Mouse (Mus musculus): ENCODE results near the gene Plcg1. TPM values are rescaled to one million over a fixed set of nuclear protein-coding genes. Genes with fewer than 3 reads are reported as not detected.

Plcg1 gene
- polyA plus RNA-seq, 1 experiment from 2014 or later: 10.9 TPM

DNA sequence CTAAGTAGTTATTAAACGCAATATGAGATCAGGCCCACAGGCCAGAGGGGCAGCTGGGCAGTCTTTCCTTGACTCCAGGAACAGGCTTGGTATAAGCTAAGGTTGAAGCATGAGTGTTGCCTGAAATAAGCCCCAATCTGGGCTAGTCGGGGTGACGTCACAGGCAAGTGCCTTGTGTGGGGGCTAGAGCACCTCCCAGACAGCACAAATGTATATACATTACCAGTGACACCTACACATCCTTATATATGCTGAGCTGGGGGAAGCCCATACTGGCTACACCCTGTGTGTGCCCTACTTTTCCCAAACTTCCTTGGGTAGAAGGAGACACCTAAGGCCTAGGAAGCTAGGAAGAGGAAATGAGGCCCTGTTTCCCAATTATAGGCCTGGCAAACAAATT lies 2.1 kb upstream of the Plcg1 start:
- H3K27ac ChIP-seq (ENCODE audit: low read depth, low read length): no peak overlapping the region
- H3K4me2 ChIP-seq (replicated peaks; ENCODE audit: low read depth): no peak overlapping the region
- H3K36me3 ChIP-seq (ENCODE audit: control insufficient read depth, insufficient read depth): peaks cover 12% of the 10 kb centered on the region
- no peak for TF ChIP-seq CTCF (IDR thresholded peaks at IDR 0.05; ENCODE audit: low read depth)
- H3K4me1 ChIP-seq (replicated peaks; ENCODE audit: control insufficient read depth, insufficient read depth, low read length): peaks cover 8% of the 10 kb centered on the region
- no peak for ATAC-seq
- WGBS: 93% methylated on average over 3 of the region's 3 CpGs
- H3K27me3 ChIP-seq (replicated peaks; ENCODE audit: control insufficient read depth, insufficient read depth, low read length): no peaks in the 10 kb centered on the region
- no peak overlapping the region for H3K4me3 ChIP-seq (ENCODE audit: low read depth, low read length)
- no peak overlapping the region for H3K9ac ChIP-seq (ENCODE audit: low read depth, low read length)
- no peaks in the 10 kb centered on the region for H3K9me3 ChIP-seq (ENCODE audit: control insufficient read depth)

DNA sequence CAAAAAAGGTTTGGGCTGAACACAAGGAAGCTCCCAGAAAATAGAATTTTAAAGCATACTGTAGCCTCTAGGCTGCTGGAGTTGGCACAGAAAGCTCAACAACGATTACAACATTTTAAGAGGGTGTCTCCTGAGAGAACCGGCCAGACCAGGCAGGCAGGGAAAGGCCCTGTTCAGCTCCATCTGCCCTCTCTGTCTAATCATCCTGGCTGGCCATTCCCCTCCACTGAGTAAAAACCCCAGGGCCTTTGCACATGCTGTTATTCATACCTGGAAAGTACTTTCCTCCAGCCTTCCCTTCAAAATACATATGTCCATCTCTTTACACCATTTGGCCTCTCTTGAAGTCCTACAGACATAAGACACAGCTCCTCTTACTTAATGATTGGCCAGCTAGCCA lies 1.7 kb upstream of the Plcg1 start:
- H3K27ac ChIP-seq (ENCODE audit: low read depth, low read length): peak overlapping the region; percentile 3; the same call in 1 of the 2 replicates
- 66% methylated on average over 2 of the region's 2 CpGs for WGBS
- no peaks in the 10 kb centered on the region for H3K27me3 ChIP-seq (replicated peaks; ENCODE audit: control insufficient read depth, insufficient read depth, low read length)
- no peaks in the 10 kb centered on the region for H3K9me3 ChIP-seq (ENCODE audit: control insufficient read depth)
- TF ChIP-seq CTCF (IDR thresholded peaks at IDR 0.05; ENCODE audit: low read depth): no peak
- peaks cover 9% of the 10 kb centered on the region for H3K4me1 ChIP-seq (replicated peaks; ENCODE audit: control insufficient read depth, insufficient read depth, low read length)
- H3K4me3 ChIP-seq (ENCODE audit: low read depth, low read length): no peak overlapping the region
- H3K9ac ChIP-seq (ENCODE audit: low read depth, low read length): no peak overlapping the region
- no peak overlapping the region for H3K4me2 ChIP-seq (replicated peaks; ENCODE audit: low read depth)
- peaks cover 7% of the 10 kb centered on the region for H3K36me3 ChIP-seq (ENCODE audit: control insufficient read depth, insufficient read depth)
- ATAC-seq: no peak

DNA sequence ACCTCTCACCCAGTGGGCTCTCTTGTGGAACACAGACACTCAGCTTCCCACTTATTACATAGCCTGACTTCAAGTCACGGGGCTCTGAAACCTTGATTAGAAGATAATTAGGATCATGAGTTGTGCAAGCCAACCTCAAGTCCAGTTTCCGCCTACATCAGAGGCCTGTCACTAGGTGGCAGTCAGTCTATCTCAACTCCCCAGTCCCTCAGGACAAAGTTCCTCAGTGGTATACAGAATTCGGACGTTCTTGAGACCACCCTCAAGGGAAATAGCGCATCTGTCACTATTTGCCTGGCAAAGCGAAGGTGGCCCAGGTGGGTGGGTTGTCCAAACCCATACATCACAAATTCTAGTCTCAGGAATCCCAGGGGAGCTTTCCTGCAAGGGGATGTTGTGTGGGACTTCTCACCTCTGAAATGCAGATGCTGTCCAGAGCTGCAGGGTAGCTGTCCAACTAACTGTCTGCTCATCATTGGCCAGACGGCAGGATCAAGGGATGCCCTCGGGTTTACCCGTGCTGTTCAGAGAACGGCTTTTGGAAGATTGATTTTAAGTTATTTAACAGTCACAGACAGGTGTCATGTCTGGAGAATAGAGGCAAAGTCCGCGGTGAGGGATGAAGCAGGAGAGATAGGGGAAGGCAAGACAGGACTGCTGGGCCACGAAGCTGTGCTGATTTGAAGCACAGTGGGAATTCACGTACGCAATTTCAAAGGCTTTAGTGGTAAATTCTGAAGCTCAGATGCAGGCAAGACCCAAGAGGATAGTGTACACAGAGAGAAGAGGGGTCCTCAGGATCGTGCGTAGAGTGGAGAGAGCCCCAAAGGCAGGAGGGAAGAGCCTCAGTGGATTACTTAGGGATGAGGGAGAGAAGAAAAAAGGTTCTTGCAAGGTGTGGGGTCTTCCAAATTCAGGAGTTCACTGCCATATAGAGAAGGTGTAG lies 976 bp upstream of the Plcg1 start:
- peak overlapping the region; percentile 95 for H3K4me2 ChIP-seq (replicated peaks; ENCODE audit: low read depth)
- TF ChIP-seq CTCF (IDR thresholded peaks at IDR 0.05; ENCODE audit: low read depth): peak; percentile 78
- H3K9me3 ChIP-seq (ENCODE audit: control insufficient read depth): no peaks in the 10 kb centered on the region
- H3K4me1 ChIP-seq (replicated peaks; ENCODE audit: control insufficient read depth, insufficient read depth, low read length): peaks cover 12% of the 10 kb centered on the region
- peak overlapping the region; percentile 97 for H3K4me3 ChIP-seq (ENCODE audit: low read depth, low read length)
- H3K9ac ChIP-seq (ENCODE audit: low read depth, low read length): 0 out of 2 replicates have a peak overlapping the region, but pooled peaks have one; percentile 94
- WGBS: 13% methylated on average over 17 of the region's 17 CpGs
- peaks cover 6% of the 10 kb centered on the region for H3K36me3 ChIP-seq (ENCODE audit: control insufficient read depth, insufficient read depth)
- H3K27me3 ChIP-seq (replicated peaks; ENCODE audit: control insufficient read depth, insufficient read depth, low read length): no peaks in the 10 kb centered on the region
- peak overlapping the region; percentile 91 for H3K27ac ChIP-seq (ENCODE audit: low read depth, low read length)
- peak; percentile 48; the same call in 1 of the 2 replicates for ATAC-seq

DNA sequence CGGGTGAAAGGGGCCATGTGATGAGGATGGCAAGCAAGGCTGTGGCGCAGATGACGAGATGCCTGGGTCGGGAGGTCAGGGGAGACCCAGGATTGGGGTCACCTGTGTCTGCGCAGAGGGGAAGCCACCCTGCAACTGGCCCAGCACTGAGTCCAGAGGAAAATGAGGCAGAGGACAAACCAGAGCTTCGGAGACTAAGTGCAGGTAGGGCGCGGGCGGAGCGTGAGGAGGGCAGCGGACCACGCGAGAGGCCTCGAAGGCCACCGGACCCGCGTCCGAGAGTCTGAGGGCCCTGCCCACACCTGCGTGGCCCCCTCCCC lies 343 bp upstream of the Plcg1 start:
- peak overlapping the region; percentile 91 for H3K27ac ChIP-seq (ENCODE audit: low read depth, low read length)
- no peak for ATAC-seq

DNA sequence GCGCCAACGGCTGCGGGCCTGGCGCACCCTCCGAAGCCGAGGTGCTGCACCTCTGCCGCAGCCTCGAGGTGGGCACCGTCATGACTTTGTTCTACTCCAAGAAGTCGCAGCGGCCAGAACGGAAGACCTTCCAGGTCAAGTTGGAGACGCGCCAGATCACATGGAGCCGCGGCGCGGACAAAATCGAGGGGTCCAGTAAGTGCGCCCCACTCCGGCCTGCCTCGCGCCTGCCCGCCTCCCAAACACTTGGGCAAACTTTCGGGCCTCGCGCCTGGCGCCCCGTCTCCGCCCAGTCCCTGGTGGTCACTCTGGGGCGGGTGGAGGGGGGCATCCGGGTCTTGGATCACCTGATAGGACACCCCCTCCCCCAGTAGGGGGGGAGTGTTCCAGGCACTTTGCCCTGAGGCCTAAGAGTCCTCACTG lies 750 bp downstream of the Plcg1 start:
- 0 out of 2 replicates have a peak, but pooled peaks have one; percentile 7 for ATAC-seq
- Histone ChIP-seq H3K27ac (ENCODE audit: low read depth, low read length) (peak overlapping the region; percentile 91), H3K36me3 (ENCODE audit: control insufficient read depth, insufficient read depth) (0 out of 2 replicates have a peak, but pooled peaks cover 6% of the 10 kb centered on the region), H3K4me2 (replicated peaks; ENCODE audit: low read depth) (peak overlapping the region; percentile 95), H3K4me3 (ENCODE audit: low read depth, low read length) (peak overlapping the region; percentile 97), H3K9me3 (ENCODE audit: control insufficient read depth) (no peaks in the 10 kb centered on the region), H3K27me3 (replicated peaks; ENCODE audit: control insufficient read depth, insufficient read depth, low read length) (no peaks in the 10 kb centered on the region), H3K9ac (ENCODE audit: low read depth, low read length) (peak overlapping the region; percentile 94), H3K4me1 (replicated peaks; ENCODE audit: control insufficient read depth, insufficient read depth, low read length) (peaks cover 16% of the 10 kb centered on the region)
- WGBS: under 1% methylated on average over 32 of the region's 32 CpGs
- TF ChIP-seq CTCF (IDR thresholded peaks at IDR 0.05; ENCODE audit: low read depth): peak; percentile 32

More for the DNA sequence above, 343 bp upstream of the Plcg1 start:
- Histone ChIP-seq H3K9ac (ENCODE audit: low read depth, low read length) (peak overlapping the region; percentile 94), H3K9me3 (ENCODE audit: control insufficient read depth) (no peaks in the 10 kb centered on the region), H3K4me3 (ENCODE audit: low read depth, low read length) (peak overlapping the region; percentile 97), H3K36me3 (ENCODE audit: control insufficient read depth, insufficient read depth) (0 out of 2 replicates have a peak, but pooled peaks cover 3% of the 10 kb centered on the region), H3K4me1 (replicated peaks; ENCODE audit: control insufficient read depth, insufficient read depth, low read length) (peaks cover 12% of the 10 kb centered on the region), H3K27me3 (replicated peaks; ENCODE audit: control insufficient read depth, insufficient read depth, low read length) (no peaks in the 10 kb centered on the region), H3K4me2 (replicated peaks; ENCODE audit: low read depth) (peak overlapping the region; percentile 95)
- no peak for TF ChIP-seq CTCF (IDR thresholded peaks at IDR 0.05; ENCODE audit: low read depth)
- 3% methylated on average over 19 of the region's 19 CpGs for WGBS

DNA sequence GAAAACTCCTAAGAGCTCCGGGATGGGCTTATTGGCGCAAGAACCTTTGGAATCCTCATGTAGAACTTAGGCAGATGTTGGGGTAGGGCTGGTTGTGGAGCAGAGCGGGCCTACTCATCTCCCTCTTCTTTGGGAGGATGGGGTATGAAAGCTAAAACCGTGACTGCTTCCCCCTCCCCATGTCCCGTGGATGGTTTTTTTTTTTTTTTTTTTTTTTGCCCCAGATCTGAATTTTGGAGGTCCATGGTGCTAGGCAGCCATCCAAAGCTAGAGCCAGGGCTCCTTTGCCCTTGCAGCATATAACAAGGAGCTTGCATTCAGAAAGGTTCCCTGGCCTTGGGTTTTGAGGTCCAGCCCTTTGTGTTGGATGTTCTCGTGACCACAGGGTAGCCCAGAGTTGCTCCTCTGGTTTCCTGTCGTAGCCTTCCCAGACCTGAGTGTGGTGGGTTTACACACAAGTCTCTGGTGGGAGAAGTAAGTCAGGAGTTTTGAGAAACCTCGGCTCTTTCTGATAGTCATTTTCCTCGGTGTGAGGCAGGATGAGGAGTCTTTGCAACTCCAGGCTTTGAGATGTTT lies 1.4 kb downstream of the Plcg1 start:
- H3K9me3 ChIP-seq (ENCODE audit: control insufficient read depth): no peaks in the 10 kb centered on the region
- 28% methylated on average over 9 of the region's 9 CpGs for WGBS
- peak overlapping the region; percentile 95 for H3K4me2 ChIP-seq (replicated peaks; ENCODE audit: low read depth)
- peak overlapping the region; percentile 94 for H3K9ac ChIP-seq (ENCODE audit: low read depth, low read length)
- H3K27ac ChIP-seq (ENCODE audit: low read depth, low read length): no peak overlapping the region
- H3K4me3 ChIP-seq (ENCODE audit: low read depth, low read length): peak overlapping the region; percentile 97
- H3K36me3 ChIP-seq (ENCODE audit: control insufficient read depth, insufficient read depth): 0 out of 2 replicates have a peak, but pooled peaks cover 12% of the 10 kb centered on the region
- ATAC-seq: no peak
- no peak for TF ChIP-seq CTCF (IDR thresholded peaks at IDR 0.05; ENCODE audit: low read depth)
- H3K4me1 ChIP-seq (replicated peaks; ENCODE audit: control insufficient read depth, insufficient read depth, low read length): peaks cover 16% of the 10 kb centered on the region
- H3K27me3 ChIP-seq (replicated peaks; ENCODE audit: control insufficient read depth, insufficient read depth, low read length): no peaks in the 10 kb centered on the region
